27 mouse cellular contexts compared by ENCODE assay signal in the genomic region with DNA sequence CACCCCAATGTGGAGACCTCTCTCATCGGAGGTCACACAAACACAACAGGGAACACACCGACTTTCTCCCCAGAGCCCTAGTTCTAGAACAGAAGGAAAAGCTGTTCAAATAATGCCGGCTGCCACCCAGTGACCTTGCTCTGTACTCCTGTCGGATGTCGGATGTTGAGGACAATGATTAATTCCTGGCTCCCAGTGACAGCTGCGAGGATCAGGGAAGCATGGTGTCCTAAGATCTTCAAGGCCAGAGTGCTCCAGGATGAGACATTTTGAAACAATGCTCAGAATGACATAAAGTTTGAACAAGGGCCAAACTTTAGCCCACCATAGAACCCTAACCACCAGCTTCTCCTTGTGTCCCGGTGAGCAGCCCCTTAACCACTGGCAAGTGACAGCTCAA. TPM values are rescaled to one million over a fixed set of nuclear protein-coding genes. Genes with fewer than 3 reads are reported as not detected.
DNase-seq lines count a peak whose midpoint lies in the region; ATAC-seq and TF ChIP-seq lines count a peak whose summit lies in the region.
"Had no signal": no experiment of that assay in that cellular context is flagged by ENCODE, and none has a peak within 500 bp of the region (broad histone marks: within the 10 kb centered on the region; RNA-seq: fewer than 3 reads in every experiment).

No protein-coding gene starts in this region.

- TF ChIP-seq POLR2A in liver, adult 2 months (IDR thresholded peaks at IDR 0.05; ENCODE audit: extremely low read depth, insufficient read depth, low read length), result no peak

- no peak overlapping the region for H3K9ac ChIP-seq in embryonic facial prominence, embryonic 14.5 days (ENCODE audit: low read depth, low read length)
- no peak overlapping the region for H3K9ac ChIP-seq in liver, adult 2 months (ENCODE audit: low read depth, low read length)
- no peak overlapping the region for H3K9ac ChIP-seq in liver, embryonic 11.5 days (ENCODE audit: low read depth, low read length)
- H3K9ac ChIP-seq: embryonic facial prominence, embryonic 15.5 days; heart, embryonic 12.5 days; limb, embryonic 12.5 days; liver, embryonic 15.5 days; midbrain, embryonic 13.5 days had no signal

- intact Hi-C loops in gastrocnemius, adult 2 months (cut with DNase I), result no loop called here

- H3K79me2 ChIP-seq in liver, adult 2 months (ENCODE audit: control insufficient read depth, insufficient read depth, low read length), result no peaks in the 10 kb centered on the region

- DNase-seq in embryonic facial prominence, embryonic 14.5 days (ENCODE audit: low spot score), result peak; percentile 2
- DNase-seq in embryonic facial prominence, embryonic 10.5 days (ENCODE audit: low spot score), result no peak
- DNase-seq in liver, adult 2 months (ENCODE audit: extremely low read depth, low read depth, low spot score), result peak; percentile 27
- DNase-seq in liver, embryonic 11.5 days (ENCODE audit: low spot score), result no peak
- DNase-seq in adrenal gland, postnatal 10 days, result peak; percentile 37
- DNase-seq in embryo, embryonic 9.5 days (ENCODE audit: extremely low spot score), result peak; percentile 7
- no peak for DNase-seq in heart, postnatal 4 days
- DNase-seq in gastrocnemius, adult 2 months, result no peak
- DNase-seq: cerebellum, adult 8-10 months; gastrocnemius, postnatal 10 days; heart, adult 11 months; heart, postnatal 14 days; kidney, adult 9 months; right cerebral cortex, postnatal 25 days had no signal

- H3K4me1 ChIP-seq in embryonic facial prominence, embryonic 14.5 days (ENCODE audit: control insufficient read depth, insufficient read depth, low read length), result no peaks in the 10 kb centered on the region
- no peaks in the 10 kb centered on the region for H3K4me1 ChIP-seq in embryonic facial prominence, embryonic 10.5 days
- H3K4me1 ChIP-seq in liver, adult 2 months (ENCODE audit: control insufficient read depth, insufficient read depth, low read length), result peaks cover under 1% of the 10 kb centered on the region; the same call in 1 of the 2 replicates
- H3K4me1 ChIP-seq in liver, embryonic 11.5 days (replicated peaks; ENCODE audit: control insufficient read depth, insufficient read depth, low read length), result no peaks in the 10 kb centered on the region
- H3K4me1 ChIP-seq: embryonic facial prominence, embryonic 15.5 days; forebrain, embryonic 10.5 days; limb, embryonic 12.5 days; liver, embryonic 15.5 days had no signal

- 60% methylated on average over 7 of the region's 7 CpGs for WGBS in embryonic facial prominence, embryonic 14.5 days
- WGBS in embryonic facial prominence, embryonic 10.5 days, result 73% methylated on average over 7 of the region's 7 CpGs
- 23% methylated on average over 7 of the region's 7 CpGs for WGBS in liver, adult 2 months
- WGBS in liver, embryonic 11.5 days, result 62% methylated on average over 7 of the region's 7 CpGs

- no peak for TF ChIP-seq CTCF in liver, adult 2 months (IDR thresholded peaks at IDR 0.05; ENCODE audit: low read depth, low read length)
- no peak for TF ChIP-seq CTCF in gastrocnemius, adult 2 months (IDR thresholded peaks at IDR 0.05)

- H3K9me3 ChIP-seq in embryonic facial prominence, embryonic 14.5 days (ENCODE audit: control insufficient read depth, low read length), result no peaks in the 10 kb centered on the region
- no peaks in the 10 kb centered on the region for H3K9me3 ChIP-seq in embryonic facial prominence, embryonic 10.5 days
- no peaks in the 10 kb centered on the region for H3K9me3 ChIP-seq in liver, embryonic 11.5 days (ENCODE audit: control insufficient read depth, low read length)
- H3K9me3 ChIP-seq: embryonic facial prominence, embryonic 15.5 days; heart, embryonic 12.5 days; limb, embryonic 12.5 days; liver, embryonic 15.5 days; midbrain, embryonic 13.5 days had no signal

- H3K4me3 ChIP-seq in embryonic facial prominence, embryonic 14.5 days (ENCODE audit: low read depth, low read length), result no peak overlapping the region
- H3K4me3 ChIP-seq in embryonic facial prominence, embryonic 10.5 days, result no peak overlapping the region
- H3K4me3 ChIP-seq in liver, adult 2 months (ENCODE audit: insufficient read depth, low read depth, low read length), result no peak overlapping the region
- H3K4me3 ChIP-seq in liver, embryonic 11.5 days (ENCODE audit: low read depth, low read length), result no peak overlapping the region
- no peak overlapping the region for H3K4me3 ChIP-seq in gastrocnemius, adult 2 months
- H3K4me3 ChIP-seq: embryonic facial prominence, embryonic 15.5 days; forebrain, embryonic 10.5 days; heart, embryonic 12.5 days; limb, embryonic 12.5 days; liver, embryonic 15.5 days; midbrain, embryonic 13.5 days had no signal

- no peak for ATAC-seq in embryonic facial prominence, embryonic 14.5 days (ENCODE audit: low read depth)
- no peak for ATAC-seq in liver, embryonic 11.5 days (replicated peaks; ENCODE audit: low FRiP score)
- ATAC-seq: lung, postnatal 0 days; midbrain, embryonic 13.5 days had no signal

- H3K36me3 ChIP-seq in embryonic facial prominence, embryonic 14.5 days (ENCODE audit: control insufficient read depth, insufficient read depth, low read length), result no peaks in the 10 kb centered on the region
- no peaks in the 10 kb centered on the region for H3K36me3 ChIP-seq in embryonic facial prominence, embryonic 10.5 days (replicated peaks)
- no peaks in the 10 kb centered on the region for H3K36me3 ChIP-seq in liver, adult 2 months (ENCODE audit: control insufficient read depth, insufficient read depth, low read length)
- no peaks in the 10 kb centered on the region for H3K36me3 ChIP-seq in liver, embryonic 11.5 days (ENCODE audit: control insufficient read depth, insufficient read depth, low read length)
- H3K36me3 ChIP-seq: embryonic facial prominence, embryonic 15.5 days; forebrain, embryonic 10.5 days; heart, embryonic 12.5 days; limb, embryonic 12.5 days; liver, embryonic 15.5 days; midbrain, embryonic 13.5 days had no signal

- H3K27ac ChIP-seq in embryonic facial prominence, embryonic 14.5 days (replicated peaks; ENCODE audit: low read depth, low read length), result no peak overlapping the region
- no peak overlapping the region for H3K27ac ChIP-seq in embryonic facial prominence, embryonic 10.5 days (replicated peaks)
- H3K27ac ChIP-seq in liver, adult 2 months (replicated peaks; ENCODE audit: insufficient read depth, low read depth, low read length), result no peak overlapping the region
- no peak overlapping the region for H3K27ac ChIP-seq in liver, embryonic 11.5 days (ENCODE audit: low read depth, low read length)
- no peak overlapping the region for H3K27ac ChIP-seq in gastrocnemius, adult 2 months
- H3K27ac ChIP-seq: embryonic facial prominence, embryonic 15.5 days; forebrain, embryonic 10.5 days; limb, embryonic 12.5 days; midbrain, embryonic 13.5 days had no signal

- no peaks in the 10 kb centered on the region for H3K27me3 ChIP-seq in embryonic facial prominence, embryonic 14.5 days (replicated peaks; ENCODE audit: control insufficient read depth, insufficient read depth, low read length)
- no peaks in the 10 kb centered on the region for H3K27me3 ChIP-seq in embryonic facial prominence, embryonic 10.5 days (replicated peaks; ENCODE audit: low read depth, poor library complexity, severe bottlenecking)
- H3K27me3 ChIP-seq in liver, adult 2 months (ENCODE audit: control insufficient read depth, insufficient read depth, low read length), result no peaks in the 10 kb centered on the region
- no peaks in the 10 kb centered on the region for H3K27me3 ChIP-seq in liver, embryonic 11.5 days (replicated peaks; ENCODE audit: control insufficient read depth, insufficient read depth, low read length)
- H3K27me3 ChIP-seq: embryonic facial prominence, embryonic 15.5 days; heart, embryonic 12.5 days; limb, embryonic 12.5 days; liver, embryonic 15.5 days; midbrain, embryonic 13.5 days had no signal

- H3K4me2 ChIP-seq in embryonic facial prominence, embryonic 14.5 days (ENCODE audit: low read depth, low read length), result no peak overlapping the region
- no peak overlapping the region for H3K4me2 ChIP-seq in liver, embryonic 11.5 days
- H3K4me2 ChIP-seq: embryonic facial prominence, embryonic 15.5 days; heart, embryonic 12.5 days; limb, embryonic 12.5 days; liver, embryonic 15.5 days; midbrain, embryonic 13.5 days had no signal

RNA-seq across cellular contexts. Expression of a gene that starts 8.3 kb away (rescaled TPM):
- polyA plus RNA-seq in embryonic facial prominence, embryonic 14.5 days (2014; fragmentation: Nextera tagmentation; extraction: Ambion mirVana), result not detected in 2 replicates
- polyA plus RNA-seq in embryonic facial prominence, embryonic 10.5 days (2016; fragmentation: Nextera tagmentation; extraction: Ambion mirVana), result not detected in 2 replicates
- total RNA-seq in liver, adult 2 months (2014; rRNA removed), result not detected in 2 replicates
- not detected in 2 replicates for polyA plus RNA-seq in liver, adult 2 months (2012; rRNA removed)
- 0.16 and 0.17 TPM in 2 replicates for polyA plus RNA-seq in liver, embryonic 11.5 days (2014; fragmentation: Nextera tagmentation; extraction: Ambion mirVana)
- total RNA-seq in adrenal gland, postnatal 10 days (2021), result not detected
- not detected for total RNA-seq in heart, postnatal 4 days (2021)
- total RNA-seq in gastrocnemius, adult 2 months (2021), result not detected
- total RNA-seq: CH12.LX; gastrocnemius, postnatal 10 days; heart, postnatal 14 days; layer of hippocampus, postnatal 14 days; MEL; neutrophil, adult 5-6 weeks had no signal
- polyA plus RNA-seq: embryonic facial prominence, embryonic 15.5 days; forebrain, embryonic 10.5 days; heart, embryonic 12.5 days; limb, embryonic 12.5 days; lung, postnatal 0 days; midbrain, embryonic 13.5 days; stomach, embryonic 14.5 days had no signal

RNA-seq across cellular contexts. Expression of a gene that starts 11.1 kb away (rescaled TPM):
- polyA plus RNA-seq in embryonic facial prominence, embryonic 14.5 days (2014; fragmentation: Nextera tagmentation; extraction: Ambion mirVana), result not detected in 2 replicates
- polyA plus RNA-seq in embryonic facial prominence, embryonic 10.5 days (2016; fragmentation: Nextera tagmentation; extraction: Ambion mirVana), result not detected in 2 replicates
- not detected in 2 replicates for total RNA-seq in liver, adult 2 months (2014; rRNA removed)
- polyA plus RNA-seq in liver, adult 2 months (2012; rRNA removed), result not detected in 2 replicates
- not detected in 2 replicates for polyA plus RNA-seq in liver, embryonic 11.5 days (2014; fragmentation: Nextera tagmentation; extraction: Ambion mirVana)
- total RNA-seq in adrenal gland, postnatal 10 days (2021), result not detected
- not detected for total RNA-seq in heart, postnatal 4 days (2021)
- total RNA-seq in gastrocnemius, adult 2 months (2021), result not detected
- total RNA-seq: CH12.LX; gastrocnemius, postnatal 10 days; heart, postnatal 14 days; layer of hippocampus, postnatal 14 days; MEL; neutrophil, adult 5-6 weeks had no signal
- polyA plus RNA-seq: embryonic facial prominence, embryonic 15.5 days; forebrain, embryonic 10.5 days; heart, embryonic 12.5 days; limb, embryonic 12.5 days; lung, postnatal 0 days; midbrain, embryonic 13.5 days; spleen, adult 2 months; stomach, embryonic 14.5 days had no signal

RNA-seq across cellular contexts. Expression of a gene that starts 30.0 kb away (rescaled TPM):
- 0.24 and 0.25 TPM in 2 replicates for polyA plus RNA-seq in embryonic facial prominence, embryonic 14.5 days (2014; fragmentation: Nextera tagmentation; extraction: Ambion mirVana)
- not detected in 2 replicates for polyA plus RNA-seq in embryonic facial prominence, embryonic 10.5 days (2016; fragmentation: Nextera tagmentation; extraction: Ambion mirVana)
- total RNA-seq in liver, adult 2 months (2014; rRNA removed), result 256 and 388 TPM in 2 replicates
- 227 and 246 TPM in 2 replicates for polyA plus RNA-seq in liver, adult 2 months (2012; rRNA removed)
- 847 and 933 TPM in 2 replicates for polyA plus RNA-seq in liver, embryonic 11.5 days (2014; fragmentation: Nextera tagmentation; extraction: Ambion mirVana)
- 10 to 100 TPM; 12.2 to 21.7 TPM for total RNA-seq in adrenal gland, postnatal 10 days (2021)
- not detected for total RNA-seq in heart, postnatal 4 days (2021)
- not detected for total RNA-seq in gastrocnemius, adult 2 months (2021)
- total RNA-seq: CH12.LX; heart, postnatal 14 days; layer of hippocampus, postnatal 14 days; MEL; neutrophil, adult 5-6 weeks had no signal
- polyA plus RNA-seq: forebrain, embryonic 10.5 days; lung, postnatal 0 days; spleen, adult 2 months had no signal

RNA-seq across cellular contexts. Expression of a gene that starts 55.8 kb away (rescaled TPM):
- polyA plus RNA-seq in embryonic facial prominence, embryonic 14.5 days (2014; fragmentation: Nextera tagmentation; extraction: Ambion mirVana), result not detected in 2 replicates
- polyA plus RNA-seq in embryonic facial prominence, embryonic 10.5 days (2016; fragmentation: Nextera tagmentation; extraction: Ambion mirVana), result not detected in 2 replicates
- 204 and 223 TPM in 2 replicates for total RNA-seq in liver, adult 2 months (2014; rRNA removed)
- polyA plus RNA-seq in liver, adult 2 months (2012; rRNA removed), result 74.7 and 83.9 TPM in 2 replicates
- 21.2 and 21.8 TPM in 2 replicates for polyA plus RNA-seq in liver, embryonic 11.5 days (2014; fragmentation: Nextera tagmentation; extraction: Ambion mirVana)
- total RNA-seq in adrenal gland, postnatal 10 days (2021), result 10 to 100 TPM; 11.9 to 22.2 TPM
- total RNA-seq in heart, postnatal 4 days (2021), result not detected
- total RNA-seq in gastrocnemius, adult 2 months (2021), result not detected
- total RNA-seq: CH12.LX; gastrocnemius, postnatal 10 days; heart, postnatal 14 days; neutrophil, adult 5-6 weeks had no signal
- polyA plus RNA-seq: forebrain, embryonic 10.5 days; midbrain, embryonic 13.5 days had no signal

Comparison
In these comparisons a context has a peak if more than half of its experiments do, and no peak if none do; other contexts are left out.
1. DNase-seq: peak in embryonic facial prominence, embryonic 14.5 days (single experiment), liver, adult 2 months (single experiment), adrenal gland, postnatal 10 days (single experiment) and embryo, embryonic 9.5 days (single experiment); none in embryonic facial prominence, embryonic 10.5 days (single experiment), liver, embryonic 11.5 days (single experiment), heart, postnatal 4 days (single experiment) and gastrocnemius, adult 2 months (single experiment).
2. RNA of a gene that starts 30.0 kb away (total RNA-seq): 256 to 388 TPM in liver, adult 2 months and 12.2 to 21.7 TPM in adrenal gland, postnatal 10 days; not detected in heart, postnatal 4 days and not detected in gastrocnemius, adult 2 months; every median in the first group is over 10 times any median in the second.